Mouse (Mus musculus): Measurements from ENCODE around the gene Gp2.

GRCm38 (mm10) chr7:119479256-119479655, 20.2 kb upstream of the Gp2 start, which contains the start of gene Umod:
- TF ChIP-seq CTCF (IDR thresholded peaks at IDR 0.05) (no peak), POLR2A (IDR thresholded peaks at IDR 0.05; ENCODE audit: insufficient read depth, low read depth, low read length) (no peak)

Data from heart, adult 2 months (tissue).